Mouse (Mus musculus) spleen, postnatal 36 days (tissue): ENCODE measurements around the gene Crim1.

Source experiments
- DNase-seq, 2 experiments: peaks; one replicate each; pipeline ENCODE4 v3.0.0; 2022; ENCODE audit warnings: low spot score in 2 of 2, mixed read lengths in 1 of 2

Crim1 gene

DNA sequence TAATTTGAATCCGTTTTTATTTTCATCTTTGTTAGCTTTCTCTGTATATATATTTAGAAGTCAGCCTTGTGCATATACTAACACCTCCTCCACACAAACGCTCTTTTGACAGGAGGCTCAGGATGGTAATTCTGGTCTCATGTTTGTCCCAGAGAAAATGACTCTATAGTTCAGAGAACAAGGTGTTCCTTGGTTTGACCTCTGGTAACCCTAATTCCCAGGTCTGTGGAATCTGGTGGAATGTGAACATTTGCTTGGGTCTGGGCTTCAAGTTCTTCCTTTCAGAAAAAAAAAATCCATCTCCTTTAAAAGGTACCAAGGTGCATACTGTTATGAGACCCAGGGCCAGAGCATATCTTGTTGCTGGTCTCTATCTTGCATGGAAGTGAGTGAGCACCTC is 9.6 kb downstream of the Crim1 start:
- DNase-seq: no peak

DNA sequence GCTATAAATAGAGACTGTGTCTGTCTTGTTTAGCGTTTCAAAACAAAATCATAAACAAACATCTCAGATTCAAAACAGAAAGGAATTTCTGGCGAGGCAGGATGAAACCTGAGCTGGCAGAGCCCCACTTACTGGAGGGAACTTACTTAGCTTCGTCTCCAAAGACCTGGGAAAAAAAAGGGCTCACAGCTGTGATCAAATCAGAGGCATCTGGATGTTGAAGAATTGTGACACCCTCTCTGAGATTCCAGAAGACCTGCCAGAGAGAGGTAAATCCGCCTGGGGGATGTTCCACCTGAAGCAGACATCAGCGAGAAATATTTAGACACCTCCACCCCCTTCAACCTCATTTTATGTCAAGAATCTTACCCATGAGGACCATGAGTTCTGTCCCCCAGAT is 11.8 kb downstream of the Crim1 start:
- DNase-seq: no peak

DNA sequence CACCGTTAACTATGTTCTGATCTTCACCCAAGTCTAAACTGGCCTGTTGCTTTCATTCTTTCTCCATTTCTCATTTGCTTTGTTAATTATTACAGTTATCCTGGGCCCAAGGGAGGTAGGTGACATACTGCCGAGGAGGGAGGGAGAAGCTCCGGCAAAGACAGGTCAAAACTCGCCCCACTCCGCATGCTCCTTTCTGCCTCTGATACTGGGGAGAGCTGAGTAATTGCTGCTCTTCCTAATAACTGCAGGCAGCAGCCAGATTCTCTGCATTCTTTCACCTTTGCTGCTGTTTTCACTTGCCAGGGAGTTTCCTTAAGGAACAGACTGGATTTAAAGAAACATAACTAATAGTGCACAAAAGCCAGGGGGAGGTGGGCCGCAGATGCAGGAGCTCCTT is 13.1 kb downstream of the Crim1 start:
- DNase-seq: no peak

DNA sequence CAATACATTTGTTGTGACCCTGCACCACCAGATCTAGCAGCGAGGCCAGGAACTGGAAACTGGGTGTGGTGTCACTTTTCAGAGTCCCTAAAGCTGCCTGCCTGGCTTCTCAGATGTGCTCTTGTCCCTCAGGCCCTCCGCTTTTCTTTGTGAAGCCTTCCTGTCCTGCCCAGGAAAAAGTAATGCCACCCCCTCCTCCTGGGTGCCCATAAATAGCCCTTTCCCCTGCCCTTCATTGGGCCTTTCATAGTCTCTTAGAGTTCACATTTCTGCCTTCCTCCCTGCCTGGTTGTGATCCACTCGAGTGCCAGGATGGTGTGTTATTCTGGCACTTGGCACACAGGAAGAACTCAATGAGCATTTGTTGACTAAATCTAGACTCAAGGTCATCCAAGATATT is 16.5 kb downstream of the Crim1 start:
- DNase-seq: no peak

DNA sequence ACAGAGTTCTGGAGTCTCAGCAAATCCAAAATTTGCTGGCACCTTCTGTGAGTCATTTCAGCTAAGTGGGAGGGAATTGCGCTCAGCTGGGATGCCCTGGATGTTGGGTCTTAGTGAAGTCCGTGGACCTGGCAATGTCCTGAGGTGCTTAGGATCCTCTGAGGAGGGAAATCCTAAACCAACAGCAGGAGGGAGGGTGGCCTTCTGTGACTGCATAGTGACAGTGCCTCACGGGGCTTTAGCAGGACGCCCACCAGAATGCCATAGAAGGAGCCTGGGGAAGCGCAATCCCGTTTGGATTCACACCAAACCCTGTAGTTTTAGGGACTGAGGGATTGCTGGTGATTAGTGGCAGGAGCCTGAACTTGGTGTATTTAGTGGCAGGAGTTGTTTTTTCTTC is 17.4 kb downstream of the Crim1 start:
- no peak for DNase-seq

DNA sequence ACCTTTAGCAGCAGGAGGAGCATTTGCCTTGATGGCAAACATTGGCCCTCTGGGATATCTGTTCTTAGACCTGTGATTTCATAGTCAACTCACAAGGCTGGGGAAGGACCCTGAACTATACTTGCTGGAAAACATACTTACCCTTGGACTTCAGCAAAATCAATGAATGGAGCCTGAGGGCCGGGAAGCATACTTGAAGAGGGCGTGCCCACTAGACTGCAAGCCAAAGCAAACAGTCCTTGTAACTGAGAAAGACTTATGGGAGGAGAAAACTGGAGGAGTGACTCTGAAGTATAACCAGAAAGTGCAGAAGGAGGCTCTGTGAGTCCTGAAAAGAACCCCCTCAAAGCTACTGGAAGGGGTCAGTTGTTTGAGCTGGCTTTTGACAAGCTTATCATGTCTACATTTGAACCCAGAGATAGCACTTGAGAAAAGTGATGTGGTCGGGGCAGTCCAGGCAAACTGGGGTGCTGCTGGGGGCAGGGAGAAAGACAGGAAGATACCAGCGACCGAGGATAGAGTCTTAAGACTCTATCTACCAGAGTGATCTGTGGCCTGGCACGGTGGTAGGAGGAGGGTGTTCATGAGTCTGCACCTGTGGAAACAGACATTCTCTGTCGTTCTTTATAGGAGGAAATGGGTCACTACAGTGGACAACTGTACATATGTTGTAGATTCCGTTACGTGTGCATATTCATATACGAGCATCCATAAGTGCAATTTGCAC is 18.6 kb downstream of the Crim1 start:
- no peak for DNase-seq

DNA sequence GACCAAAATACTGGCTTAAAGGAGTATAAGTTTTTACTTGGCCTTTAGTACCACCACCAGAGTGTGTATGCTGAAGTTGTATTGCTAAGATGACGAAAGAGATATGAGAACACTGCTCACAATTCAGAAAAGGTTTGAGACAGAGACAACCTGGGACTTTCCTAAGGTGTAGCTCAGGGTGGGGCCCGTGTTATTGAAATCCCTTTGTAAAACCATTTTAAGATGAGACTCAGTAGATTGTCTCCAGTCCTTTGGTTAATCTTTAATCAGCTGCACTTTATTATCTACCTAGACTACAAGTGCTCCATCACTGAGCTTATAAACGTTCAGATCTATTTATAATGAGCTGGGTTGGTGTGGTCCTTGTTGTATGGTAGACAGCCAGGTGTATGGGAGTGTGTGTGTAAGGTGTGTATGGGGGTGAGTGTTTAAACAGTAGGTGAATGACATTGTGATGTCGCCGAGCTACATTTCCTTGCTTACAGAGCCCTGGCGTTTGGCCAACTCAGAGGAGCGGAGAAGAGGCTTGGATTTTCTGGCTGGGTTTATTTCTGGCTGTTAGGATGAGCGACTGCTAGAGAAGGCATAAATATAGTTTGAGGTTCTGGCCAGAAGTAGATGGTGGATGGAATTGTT is 21.1 kb downstream of the Crim1 start:
- no peak for DNase-seq

DNA sequence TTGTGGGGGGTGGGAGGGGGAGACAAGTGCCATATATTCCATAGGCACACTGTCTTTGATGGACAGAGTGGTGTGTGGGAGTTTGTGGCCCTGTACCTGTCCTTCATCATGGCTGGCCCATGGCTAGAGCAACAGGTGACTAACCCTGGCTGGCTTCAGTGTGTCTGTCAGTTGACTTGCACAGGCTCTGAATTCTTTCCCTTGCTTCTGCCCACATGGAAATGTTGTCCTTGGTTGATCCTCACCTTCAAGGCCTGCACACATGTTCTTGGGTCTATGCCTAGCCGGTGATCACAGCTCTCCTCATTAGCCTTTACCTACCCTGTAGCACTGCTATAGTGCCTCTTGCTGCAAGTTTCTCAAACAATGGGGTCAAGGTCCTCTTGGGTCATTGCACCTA is 21.8 kb downstream of the Crim1 start:
- no peak for DNase-seq

DNA sequence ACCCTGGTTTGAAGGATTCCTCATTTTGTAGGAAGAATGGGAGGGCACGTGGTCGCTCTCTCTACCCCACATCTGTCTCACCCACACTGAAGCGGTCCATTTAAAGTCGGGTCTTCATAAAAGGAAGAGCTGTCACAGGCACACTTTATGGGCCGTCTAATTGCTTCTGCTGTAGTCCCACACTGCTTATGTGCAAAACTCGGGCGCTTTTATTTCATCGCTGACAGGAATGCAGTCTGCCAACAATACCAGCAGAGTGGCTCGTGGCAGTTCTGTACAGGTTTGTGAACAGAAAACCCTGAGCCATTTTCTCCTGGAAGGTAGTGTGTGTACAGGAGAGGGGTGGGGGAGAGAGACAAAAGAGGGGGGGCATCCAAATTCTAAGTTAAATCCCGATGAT is 23.9 kb downstream of the Crim1 start:
- no peak for DNase-seq

DNA sequence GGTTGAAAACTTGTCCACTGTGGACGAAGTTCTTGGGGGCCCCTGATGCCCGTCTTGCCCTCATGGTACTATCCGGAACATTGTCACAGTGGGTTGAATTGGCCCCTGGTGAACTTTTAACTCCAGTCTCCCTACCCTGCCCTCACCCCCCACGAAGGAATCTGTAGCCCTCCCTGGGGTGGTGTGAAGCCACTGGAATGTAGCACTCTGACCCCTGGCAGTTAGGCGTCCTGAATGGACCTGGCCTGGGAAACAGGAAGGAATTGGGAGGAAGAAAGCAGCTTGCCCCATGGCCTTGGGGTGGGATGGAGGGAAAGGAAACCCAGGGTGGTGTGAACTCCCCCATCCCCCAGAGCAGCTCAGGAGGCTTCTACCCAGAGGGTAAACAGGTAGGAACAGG is 25.5 kb downstream of the Crim1 start:
- no peak for DNase-seq

DNA sequence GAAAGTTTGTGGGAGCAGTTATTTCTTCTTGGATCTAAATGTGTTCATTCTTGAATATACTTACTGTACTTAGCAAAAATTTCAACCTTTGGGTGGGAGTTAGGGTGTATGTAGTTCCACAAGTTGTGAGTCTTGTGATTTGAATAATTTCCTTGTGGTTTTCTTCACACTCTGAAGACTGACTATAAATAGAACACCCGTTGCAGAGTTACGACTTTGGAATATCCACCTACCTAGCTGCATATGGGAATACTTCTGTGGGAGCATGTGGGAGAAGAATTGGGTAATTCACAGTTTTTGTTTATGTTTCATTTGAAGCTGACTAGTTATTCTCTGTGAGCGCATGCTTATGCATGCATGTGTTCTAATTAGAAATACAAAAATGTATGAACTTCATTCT is 27.2 kb downstream of the Crim1 start:
- DNase-seq: no peak

DNA sequence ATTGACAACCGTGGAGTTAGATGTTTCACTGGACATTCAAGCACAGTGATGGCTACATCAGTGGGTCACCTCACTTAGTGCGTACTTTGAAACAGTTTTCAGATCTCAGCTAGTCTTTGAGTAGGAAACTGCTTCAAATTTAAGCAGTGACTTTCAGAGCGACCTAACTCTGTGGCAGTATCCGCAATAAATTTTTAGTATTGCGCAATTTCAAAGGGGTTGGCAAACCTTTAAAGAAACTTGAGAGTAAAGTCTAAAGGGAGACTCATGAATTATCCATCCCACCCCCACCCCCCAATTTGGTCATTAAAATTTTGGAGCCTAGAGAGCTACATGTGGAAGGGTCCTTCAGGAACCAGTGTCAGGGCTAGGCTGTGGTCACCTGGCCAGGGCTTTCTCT is 31.5 kb downstream of the Crim1 start:
- no peak for DNase-seq

DNA sequence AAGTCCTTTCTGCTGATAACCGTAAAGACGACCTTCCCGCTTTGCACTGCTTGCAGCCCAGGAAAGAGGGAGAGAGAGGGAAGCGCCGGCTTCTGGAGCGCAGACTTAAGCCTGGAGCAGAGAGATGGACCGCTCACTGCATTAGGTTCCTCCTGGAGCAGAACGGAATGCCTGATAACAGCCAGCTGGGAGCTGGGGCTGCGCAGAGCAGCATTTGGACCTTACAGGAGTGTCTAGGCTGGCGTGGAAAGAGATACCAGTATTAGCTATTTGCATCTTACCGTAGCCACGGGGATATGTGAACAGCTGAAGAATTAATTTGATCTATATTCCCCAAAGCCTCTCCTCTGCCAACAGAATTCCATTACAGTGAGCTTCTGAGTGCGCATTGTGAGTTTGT is 32.7 kb downstream of the Crim1 start:
- no peak for DNase-seq

DNA sequence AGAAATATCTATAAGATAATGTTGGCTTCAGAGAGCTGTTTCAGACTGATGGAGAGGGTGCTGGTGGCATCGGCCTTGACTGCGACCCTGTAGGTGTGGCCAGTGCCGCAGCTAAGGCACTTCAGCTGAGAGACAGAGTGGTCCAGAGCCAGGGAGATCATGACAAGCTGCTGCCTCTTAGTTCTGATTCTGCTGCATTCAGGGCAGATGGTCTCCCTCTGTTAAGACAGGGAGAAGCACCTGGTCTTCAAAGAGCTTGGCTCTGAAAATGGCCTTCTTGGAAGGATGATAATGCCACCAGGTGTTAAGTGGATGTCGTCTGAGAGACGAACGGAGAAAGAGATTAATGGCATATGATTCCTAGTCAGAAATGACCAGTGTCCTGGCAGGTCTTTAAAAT is 33.8 kb downstream of the Crim1 start:
- no peak for DNase-seq

DNA sequence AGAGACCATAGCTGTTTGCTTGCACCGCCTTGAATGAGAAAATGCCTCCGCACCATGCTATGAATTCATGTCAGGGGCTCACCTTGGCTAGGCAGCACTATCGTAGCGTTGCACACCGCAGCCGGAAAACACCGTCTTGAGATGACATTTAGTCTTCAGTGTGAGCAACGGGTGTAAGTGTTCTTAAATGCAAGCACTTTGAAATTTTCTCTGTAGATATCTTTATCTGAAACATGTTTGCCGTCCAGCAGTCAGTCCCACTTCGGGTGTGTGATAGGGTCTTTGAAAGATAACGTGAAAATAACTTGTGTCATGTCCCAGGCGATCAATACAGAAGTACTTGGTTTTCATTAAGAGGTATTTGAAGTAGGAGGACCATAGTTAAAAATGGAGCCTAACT is 36.1 kb downstream of the Crim1 start:
- DNase-seq: no peak

DNA sequence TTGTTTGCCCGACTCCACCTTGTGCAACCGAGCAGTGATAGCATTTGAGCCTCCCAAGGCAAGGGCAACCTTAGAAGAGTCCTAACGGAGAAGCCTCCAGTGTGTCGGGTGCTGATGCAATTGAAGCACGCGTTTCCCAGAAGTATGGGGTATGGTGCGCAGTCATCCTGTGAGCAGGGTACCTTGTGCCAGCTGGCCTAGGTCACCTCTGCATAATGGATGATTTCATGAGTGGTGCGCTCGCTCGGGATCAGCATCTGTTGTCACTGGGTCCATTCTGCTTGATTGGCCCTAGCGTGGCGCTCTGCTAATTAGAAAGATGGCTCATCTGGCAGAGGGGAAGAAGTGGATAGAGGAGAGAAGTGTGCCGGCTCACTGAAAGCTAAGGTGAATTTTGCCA is 37.9 kb downstream of the Crim1 start:
- DNase-seq: no peak

DNA sequence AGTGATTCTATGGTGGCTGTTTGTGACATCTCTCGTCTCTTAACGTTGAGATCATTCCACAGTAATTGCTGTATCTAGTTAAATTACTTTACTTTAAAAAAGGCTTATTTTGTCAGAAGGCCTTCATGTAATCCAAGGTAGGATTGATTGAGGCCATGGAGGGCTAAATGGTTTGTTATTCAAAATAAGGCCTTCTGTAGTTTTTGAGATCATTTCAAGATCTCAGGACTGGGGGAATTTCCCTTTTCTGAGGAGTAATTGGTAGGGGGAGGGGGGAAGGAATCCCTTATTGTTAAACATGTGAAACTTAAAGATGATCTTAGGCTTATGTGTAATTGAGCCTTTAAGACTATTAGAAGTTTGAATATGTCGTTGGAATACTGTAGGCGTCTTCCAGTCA is 40.1 kb downstream of the Crim1 start:
- DNase-seq: no peak

DNA sequence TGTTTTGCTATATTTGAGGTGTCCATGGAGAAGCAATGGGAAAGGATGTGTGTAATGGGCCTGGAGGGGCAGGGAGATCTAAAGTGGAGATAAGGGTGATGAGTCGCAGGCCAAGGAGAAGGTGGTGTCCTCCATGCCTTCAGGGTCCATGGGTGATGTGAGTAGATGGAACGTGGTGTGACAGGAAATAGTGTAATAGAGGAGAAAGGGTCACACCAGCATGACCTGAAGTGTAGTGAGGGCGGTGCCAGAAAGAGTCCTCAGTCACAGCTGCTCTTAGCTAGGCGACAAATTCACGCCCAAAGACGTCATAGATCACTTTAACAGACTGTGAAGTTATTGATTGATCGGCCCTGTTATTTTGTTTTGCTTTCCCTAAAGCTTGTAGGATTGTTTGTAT is 41.2 kb downstream of the Crim1 start:
- DNase-seq: no peak

DNA sequence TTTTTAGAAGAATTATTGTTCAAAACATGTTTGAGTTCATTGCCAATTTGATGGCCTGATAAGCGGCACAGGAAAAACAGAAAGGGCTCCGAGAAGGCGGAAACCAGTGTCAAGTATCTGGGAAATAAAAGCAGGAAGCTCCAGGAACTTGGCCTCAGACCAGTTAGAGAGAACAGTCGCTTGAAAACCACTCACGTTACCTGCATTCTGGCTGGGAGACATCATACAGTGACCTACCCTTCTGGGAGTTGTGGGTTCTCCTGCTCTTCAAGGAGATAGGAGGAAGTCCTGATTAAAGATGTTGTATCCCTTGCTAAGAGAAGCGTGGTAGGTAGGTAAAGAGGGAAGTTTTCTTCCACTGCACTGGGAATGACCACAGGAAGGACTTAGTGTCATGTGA is 44.7 kb downstream of the Crim1 start:
- no peak for DNase-seq

DNA sequence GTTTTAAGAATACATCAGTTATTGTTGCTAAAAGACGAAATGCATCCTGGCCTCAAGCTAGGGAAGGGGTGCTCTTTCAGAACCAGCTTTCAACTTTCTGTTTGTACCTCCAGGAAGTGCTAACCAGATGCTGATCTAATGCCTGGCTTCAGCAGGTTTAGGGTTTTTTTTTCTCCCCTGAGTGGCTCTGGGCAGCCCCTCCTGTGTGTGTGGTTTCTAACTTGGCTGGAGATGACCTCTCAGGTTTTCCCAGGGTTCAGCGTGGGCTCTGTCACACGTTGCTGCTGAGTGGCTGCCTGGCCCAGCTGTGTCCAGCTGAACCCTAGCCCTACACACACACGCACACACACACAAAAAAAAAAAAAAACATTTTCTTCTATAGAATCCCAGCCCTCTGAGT is 45.4 kb downstream of the Crim1 start:
- DNase-seq: peak; percentile 42 to 44

DNA sequence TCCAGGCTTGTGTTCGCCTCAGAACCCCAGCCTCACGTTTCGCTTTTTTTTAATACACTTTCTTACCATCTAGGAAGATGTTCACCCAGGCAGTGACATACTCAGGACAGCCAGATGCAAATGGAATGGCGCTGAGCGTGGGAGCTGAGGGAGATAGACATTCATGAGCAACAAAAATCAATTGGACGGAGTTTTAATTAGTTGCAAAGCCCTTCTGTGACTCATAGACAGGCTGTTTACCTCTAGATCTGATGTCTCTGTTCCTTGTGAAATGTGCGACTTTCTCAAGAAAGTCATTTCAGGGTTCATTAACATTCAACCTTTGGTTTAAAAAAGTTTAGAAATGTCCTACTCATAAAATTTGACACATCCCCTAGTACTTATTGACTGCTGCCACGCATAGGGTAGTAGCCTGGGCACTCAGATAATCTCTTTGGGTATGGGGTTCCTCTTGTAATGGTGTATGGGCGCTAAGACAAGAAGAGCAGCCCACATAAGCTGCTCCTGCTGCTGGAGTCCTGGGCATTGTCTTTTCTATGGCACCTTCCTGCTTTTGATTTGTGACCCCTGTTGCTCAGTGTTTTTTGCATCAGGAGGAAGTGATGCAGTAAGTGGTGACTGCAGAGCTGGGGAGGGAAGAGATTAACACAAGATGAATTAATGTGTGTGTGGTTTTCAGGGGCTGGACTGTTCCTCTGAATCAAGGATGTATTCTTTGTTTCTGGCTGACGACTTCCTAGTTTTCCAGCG is 46.8 kb downstream of the Crim1 start:
- DNase-seq: peak; percentile 15 to 26

DNA sequence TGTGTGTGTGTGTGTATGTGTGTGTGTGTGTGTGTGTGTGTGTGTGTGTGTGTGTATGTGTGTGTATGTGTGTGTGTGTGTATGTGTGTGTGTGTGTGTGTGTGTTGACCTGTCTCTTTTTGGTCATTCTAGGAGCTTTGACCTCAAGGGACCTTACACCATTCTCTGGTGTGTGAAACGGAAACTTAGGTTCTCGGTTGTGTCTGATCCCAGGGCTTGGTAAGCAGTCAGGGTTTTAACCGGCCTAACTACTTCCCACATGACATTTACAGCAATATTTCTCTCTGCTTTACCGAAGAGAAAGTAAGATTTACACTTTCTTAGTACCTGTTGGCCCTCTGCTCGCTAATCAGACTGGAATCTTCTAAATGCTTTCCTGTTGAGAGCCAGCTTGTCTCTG is 48.1 kb downstream of the Crim1 start:
- no peak for DNase-seq

DNA sequence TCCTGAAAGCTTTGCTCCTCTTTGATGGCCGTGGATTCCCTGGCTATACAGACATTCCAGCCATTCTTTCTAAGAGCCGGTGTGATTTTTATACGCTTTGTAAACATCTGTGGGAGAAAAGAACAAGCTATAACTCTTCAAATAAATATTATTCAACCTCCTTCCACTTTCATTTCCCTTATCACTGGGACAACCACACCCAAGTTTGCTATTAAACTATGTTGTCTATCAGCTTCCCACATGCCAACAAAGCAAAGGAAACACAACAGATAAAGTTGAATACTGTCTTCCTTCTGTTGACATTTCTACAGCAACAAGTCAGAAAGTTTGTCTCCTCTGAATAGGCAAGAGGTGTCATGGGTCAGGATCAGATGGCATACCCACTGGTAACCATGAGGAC is 48.9 kb downstream of the Crim1 start:
- DNase-seq: no peak
